Mouse (Mus musculus) ES-Bruce4 (cell line): ENCODE measurements around the gene Myh9.

ENCODE experiments used
- CTCF ChIP-seq: IDR thresholded peaks from one replicate; pipeline ENCODE4 v1.8.1; 2011; ENCODE audit warnings: low read depth, low read length
- EP300 ChIP-seq: IDR thresholded peaks from 2 replicates; pipeline ENCODE4 v1.6.1; 2011; ENCODE audit warnings: low read depth, low read length; ENCODE audit not compliant: insufficient read depth
- POLR2A ChIP-seq: IDR thresholded peaks from one replicate; pipeline ENCODE4 v1.8.1; 2011; ENCODE audit warnings: low read length; ENCODE audit not compliant: insufficient read depth

GRCm38 (mm10) chr15:77885945-77886344 is 44.0 kb upstream of the Myh9 start:
- TF ChIP-seq POLR2A, result no peak
- no peak for TF ChIP-seq CTCF
- TF ChIP-seq EP300, result no peak
